Mouse (Mus musculus): Measurements from ENCODE around the gene Bcor.

The Bcor gene

DNA sequence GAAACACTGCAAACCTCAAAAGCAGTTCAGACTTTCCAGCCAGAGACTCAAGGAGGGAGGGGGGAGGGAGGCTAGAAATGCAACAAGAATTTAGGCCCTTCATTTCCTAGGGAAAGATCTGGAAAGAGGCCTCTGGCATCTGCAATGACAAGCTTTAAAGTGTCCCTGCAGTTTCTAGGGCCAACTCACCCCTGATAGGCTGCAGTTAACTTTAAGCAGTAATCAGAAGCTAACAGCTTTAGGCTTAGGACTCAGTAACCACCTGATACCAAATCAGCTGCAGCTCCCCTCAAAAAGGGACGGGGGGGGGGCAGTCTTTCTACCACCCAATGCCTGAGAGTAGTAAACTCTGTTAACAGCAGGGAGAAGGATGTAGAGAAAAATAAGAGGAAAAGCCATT, 156.6 kb downstream of the Bcor start:
- no peak for DNase-seq

DNA sequence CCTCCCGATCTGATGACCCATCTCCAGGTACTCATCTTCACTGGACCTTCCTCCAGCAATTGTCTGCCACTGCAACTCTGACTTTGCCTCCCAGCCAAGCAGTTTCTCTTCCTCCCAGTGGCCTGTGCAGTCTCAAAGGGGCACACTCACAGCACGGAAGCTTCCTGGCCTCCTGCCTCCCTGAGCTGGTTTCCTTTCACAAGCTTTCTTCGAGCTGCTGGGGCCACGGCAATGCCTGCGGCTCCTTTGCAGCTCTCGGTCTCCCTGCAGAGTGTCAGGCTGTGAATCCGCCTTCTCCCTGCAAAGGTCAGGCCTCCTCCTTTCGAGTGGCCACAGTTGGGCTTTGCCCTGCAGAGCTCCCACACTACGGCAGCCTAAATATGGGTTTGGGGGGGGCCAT, 157.0 kb downstream of the Bcor start:
- DNase-seq = no peak

DNA sequence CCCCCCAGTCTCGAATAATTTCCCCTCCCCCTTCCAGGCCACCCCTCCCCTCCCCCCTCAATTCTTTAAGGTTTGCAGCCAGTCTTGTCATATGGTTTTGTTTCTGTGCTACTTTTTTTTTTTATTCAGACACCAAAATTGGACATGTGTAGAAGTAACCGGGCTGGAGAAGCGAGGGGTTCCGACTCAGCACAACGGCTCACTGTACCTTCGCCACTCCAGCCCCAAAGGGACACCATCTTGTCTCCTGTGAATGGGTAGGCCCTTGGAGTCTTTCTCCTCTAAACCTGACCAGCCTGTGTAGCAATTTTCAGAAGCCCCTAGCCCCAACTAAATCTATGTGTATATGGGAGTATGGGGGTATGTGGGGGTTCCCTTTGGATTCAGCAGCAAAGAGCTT, 157.6 kb downstream of the Bcor start:
- no peak for DNase-seq

DNA sequence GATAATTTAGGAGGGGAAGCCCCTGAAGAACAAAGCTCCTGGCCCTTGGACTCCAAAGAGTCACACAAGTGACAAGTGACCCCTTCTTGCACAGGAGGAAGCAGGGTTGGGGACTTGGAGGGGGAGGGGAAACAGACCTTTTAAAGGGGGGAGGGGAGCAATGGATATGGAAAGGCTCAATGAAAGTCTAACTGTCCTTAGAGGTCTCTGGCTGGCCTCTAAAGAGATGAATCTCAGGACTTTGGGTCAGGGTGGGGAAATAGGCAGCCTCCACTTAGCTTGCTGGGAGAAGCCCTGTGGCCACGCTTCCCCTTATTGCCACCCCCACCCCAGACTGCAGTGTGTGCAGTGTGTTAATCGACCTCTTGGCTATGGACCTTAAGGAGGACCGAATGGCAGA, 158.2 kb downstream of the Bcor start:
- DNase-seq = no peak

DNA sequence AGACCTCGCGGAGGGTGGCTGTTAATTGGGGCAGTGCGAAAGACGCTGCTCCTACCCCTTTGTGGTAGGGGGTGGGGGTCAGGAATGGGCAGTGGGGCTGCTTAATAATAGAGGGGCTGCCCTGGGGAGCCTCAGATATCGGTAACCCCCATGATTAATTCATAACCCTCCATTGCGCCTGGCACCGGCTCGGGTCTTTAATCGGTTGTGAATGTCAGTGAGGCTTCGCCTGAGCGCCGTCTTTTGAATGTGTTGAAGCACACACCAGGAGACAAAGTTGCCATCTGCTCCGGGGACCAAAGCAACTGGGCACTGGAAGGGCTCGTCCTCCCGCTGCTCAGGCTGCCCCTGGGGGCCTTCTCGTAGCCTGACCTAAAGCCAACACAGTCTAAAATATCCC, 158.8 kb downstream of the Bcor start:
- no peak for DNase-seq

DNA sequence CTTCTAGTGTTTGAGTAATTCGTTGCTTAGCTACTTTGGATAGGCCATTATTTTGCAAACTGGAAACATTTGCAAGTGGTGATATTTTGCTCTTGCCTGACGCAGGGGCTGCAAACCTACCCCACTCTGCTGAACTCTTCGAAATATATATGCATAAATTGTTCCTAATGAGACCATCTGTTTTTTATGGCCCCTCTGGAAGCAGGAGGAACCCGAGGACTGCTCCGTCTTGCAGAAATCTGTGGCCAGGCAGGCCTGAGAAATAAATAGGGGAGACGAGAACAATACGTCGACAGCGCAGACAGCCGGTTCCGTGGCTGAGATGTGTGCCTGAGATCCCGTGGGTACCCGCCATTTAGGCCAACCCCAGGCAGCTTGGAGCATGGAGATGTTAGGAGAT, 159.5 kb downstream of the Bcor start:
- no peak for DNase-seq

DNA sequence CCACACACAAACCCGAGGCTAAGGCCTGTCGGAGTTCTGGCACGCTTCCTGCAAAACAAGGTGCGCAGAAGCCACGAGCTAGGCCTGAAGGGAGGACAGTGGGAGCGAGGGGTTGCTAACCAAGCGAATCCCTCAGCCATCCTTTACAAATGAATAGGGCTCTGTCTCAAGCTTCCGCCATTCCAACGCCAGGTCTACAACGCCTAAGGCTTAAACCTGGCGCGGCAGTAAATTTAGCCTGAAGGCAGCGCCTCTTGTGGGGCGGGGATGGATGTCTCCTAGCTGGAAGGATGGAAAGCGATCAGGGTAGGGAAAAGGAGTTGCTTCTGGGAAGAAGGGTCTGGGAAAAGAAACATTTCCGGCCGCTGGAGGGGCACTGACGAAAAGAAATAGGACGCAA, 160.2 kb downstream of the Bcor start:
- no peak for DNase-seq

DNA sequence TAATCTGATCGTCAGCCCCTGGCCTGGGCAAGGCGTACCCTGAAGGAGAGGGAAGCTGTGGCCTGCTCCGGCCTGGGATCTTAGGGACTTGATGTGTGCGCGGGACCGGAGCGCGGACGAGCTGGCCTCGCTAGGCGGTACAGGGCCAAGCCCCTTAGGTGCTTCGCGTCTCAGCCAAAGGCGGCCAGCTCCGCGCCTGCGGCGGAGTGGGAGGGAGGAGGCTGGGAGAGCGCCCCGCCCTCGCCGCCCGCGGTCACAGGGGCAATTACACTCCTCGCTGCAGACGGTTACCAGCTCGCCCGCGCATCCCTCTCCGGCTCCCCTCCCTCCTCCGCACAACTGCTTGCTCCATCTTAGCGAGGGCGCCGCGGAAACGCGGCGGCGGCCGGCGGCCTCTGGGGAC, 161.2 kb downstream of the Bcor start:
- DNase-seq = peak; percentile 60

DNA sequence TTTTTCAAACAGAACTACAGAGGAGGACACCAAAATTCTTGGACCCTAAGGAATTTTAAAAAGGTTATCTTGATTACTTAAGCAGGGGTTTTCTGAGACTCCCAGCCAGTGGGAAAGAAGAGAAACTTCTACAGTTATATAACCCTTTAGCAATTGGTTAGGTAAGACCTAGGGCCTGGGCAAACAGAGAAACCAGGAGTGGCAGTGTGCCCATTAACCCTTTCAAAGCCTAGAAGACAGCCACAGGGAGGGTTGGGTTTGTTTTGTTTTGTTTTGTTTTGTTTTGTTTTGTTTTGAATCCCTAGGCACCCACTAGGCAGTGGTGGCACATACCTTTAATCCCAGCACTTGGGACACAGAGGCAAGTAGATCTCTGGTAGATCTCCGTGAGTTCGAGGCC, 163.3 kb downstream of the Bcor start:
- no peak for DNase-seq

DNA sequence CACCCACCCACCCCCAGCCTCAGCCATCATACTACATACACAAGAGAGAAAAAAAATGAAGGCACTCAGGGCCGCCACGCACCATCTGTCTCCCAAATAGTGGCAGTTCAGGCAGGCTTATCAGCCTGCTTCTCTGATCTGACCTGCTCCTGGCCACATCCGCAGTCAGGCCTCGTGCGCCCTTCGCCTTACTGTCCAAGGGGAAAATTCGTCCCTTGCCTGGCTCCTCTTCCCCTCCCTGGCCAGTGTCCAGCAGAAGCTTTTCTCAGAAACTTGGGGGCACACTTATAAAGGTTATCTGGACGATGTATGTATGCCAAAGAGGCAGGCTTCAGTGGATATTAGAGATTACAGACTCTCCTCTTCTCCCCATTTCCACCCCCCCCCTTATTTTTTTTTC, 163.7 kb downstream of the Bcor start:
- no peak for DNase-seq

DNA sequence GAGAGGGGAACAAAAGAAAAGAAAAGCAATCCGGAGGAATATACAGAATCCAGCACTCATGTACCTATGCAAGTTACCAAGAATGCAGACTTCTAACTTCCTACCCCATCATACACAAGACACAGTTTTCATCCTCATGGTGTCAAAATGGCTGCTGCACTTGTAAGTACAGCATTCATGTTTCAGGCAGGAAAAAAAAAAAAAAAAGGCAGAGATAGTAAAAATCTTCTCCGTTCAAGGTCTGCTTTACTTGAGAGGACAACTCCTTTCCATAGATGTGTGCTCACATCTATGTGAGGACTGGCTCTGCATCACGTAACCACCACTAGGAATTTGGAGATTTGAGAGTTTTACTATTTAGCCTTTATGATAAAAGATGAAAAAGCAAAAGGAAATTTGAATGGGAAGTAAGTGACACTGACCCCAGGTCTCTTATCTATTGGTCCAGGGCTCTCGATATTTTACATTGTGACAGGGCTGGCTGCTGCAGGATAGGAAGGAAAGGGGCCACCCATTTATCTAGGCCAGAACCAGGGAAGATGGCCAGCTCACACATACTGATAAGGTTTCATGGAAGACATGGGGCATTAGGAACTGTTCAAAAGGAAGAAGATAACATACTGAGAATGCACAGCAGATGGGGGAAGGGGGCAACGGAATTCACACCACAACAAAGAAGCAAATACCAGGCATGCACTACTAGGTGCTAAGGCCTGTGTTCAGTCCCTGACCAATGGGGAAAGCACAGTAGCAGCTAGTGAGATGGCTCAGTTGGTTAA, 166.3 kb downstream of the Bcor start:
- DNase-seq = no peak

DNA sequence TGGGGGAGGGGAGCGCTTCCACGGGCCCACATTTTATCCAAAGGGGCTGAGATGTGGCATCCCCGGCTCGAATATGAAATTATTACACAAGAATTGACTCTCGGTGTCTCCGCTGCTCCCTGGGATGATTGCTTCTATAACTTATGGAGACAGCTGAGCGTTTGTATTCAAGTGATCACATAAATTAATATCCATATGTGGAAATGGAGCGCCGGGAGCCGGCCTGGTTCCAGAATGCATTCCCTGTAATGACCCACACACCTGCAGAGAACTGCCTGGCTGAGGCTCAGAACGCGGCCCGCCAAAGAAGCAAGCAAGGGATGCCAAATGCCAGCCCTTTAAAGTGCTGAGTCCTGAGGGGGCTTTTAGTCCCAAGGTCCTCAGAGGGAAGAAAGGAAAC, 170.7 kb downstream of the Bcor start:
- DNase-seq = no peak

DNA sequence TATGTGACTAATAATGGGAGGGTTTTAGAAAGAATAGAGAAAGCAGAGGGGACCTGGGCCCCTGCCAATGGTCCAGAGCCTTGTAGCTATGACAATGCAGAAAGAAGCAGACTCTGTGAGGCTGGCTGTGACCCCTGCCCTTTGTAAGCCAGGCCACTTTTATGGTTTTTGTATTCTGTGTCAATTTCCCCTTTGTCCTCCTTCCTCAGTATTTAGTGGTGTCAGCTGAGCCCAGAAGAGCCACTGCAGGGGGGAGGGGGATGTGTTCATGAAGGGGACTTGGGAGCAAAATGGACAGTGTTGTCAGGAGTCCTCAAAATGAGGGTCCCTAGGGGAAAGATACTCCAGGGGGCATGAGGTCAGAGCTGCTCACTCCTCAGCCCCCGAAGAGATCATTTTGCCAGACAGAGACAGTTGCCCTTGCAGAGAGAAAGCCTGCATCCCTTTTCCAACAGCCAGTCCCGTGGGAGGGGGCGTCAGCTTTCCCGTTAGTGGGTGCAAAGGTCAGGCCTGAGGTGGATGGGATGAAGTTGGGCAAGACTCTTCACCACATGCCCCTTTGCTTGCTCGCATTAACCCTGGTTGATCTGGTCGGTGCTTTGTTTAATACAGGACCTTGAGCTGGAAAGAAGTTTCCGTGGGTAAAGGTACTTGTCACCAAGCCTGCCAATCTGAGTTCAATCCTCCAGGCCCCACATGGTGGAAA, 171.8 kb downstream of the Bcor start:
- DNase-seq = no peak

DNA sequence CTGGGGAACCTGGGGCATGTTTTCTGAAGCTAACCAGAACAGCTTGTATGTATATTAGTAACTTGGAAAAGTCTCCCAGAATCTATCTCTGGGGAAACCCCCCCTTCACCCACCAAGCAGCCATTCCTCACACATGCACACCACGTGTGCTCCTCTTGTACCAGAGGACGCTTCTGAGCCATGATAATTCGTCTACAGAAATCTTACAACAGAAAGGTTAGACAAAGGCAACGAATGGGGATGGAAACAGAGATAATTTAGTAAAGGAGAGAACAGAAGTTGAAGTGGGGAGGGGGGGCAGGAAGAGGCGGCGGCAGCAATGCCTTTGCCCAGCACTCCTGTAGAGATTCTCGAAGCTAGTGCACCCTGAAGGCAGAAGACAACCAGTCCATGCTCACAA, 172.6 kb downstream of the Bcor start:
- no peak for DNase-seq
